Mouse (Mus musculus): Measurements from ENCODE around the gene Zfp809. TPM values are rescaled to one million over a fixed set of nuclear protein-coding genes. Genes with fewer than 3 reads are reported as not detected.

Gene Zfp809
- total RNA-seq, 2 experiments from 2014 or later: 20.4 to 21.0 TPM

- DNase-seq (ENCODE audit: low spot score in 2 of 2): no peak
These were observed 34.5 kb downstream of the Zfp809 start for GRCm38 (mm10) chr9:22260092-22260422.

GRCm38 (mm10) chr9:22261594-22261993 is 36.1 kb downstream of the Zfp809 start:
- no peak for DNase-seq (ENCODE audit: low spot score in 2 of 2)

- DNase-seq (ENCODE audit: low spot score in 2 of 2): no peak
These were observed 37.1 kb downstream of the Zfp809 start for GRCm38 (mm10) chr9:22262611-22263010.

GRCm38 (mm10) chr9:22268886-22269285 is 43.4 kb downstream of the Zfp809 start:
- DNase-seq (ENCODE audit: low spot score in 2 of 2): no peak

GRCm38 (mm10) chr9:22278733-22279132 is 53.2 kb downstream of the Zfp809 start:
- DNase-seq (ENCODE audit: low spot score in 2 of 2): no peak

Other genes with a start within 250 kb of the Zfp809 start
- 1 to 10 TPM; 3.7 to 4.0 TPM for gene Rgl3, start 236.3 kb upstream of the Zfp809 start, total RNA-seq (2021)
- 1 to 10 TPM; 8.1 TPM for gene Ccdc151, start 223.1 kb upstream of the Zfp809 start, total RNA-seq (2021)
- gene Prkcsh, start 222.9 kb upstream of the Zfp809 start, total RNA-seq (2021): 10 to 100 TPM; 91.4 to 95.1 TPM
- gene Elavl3, start 173.7 kb upstream of the Zfp809 start, total RNA-seq (2021): 100 to 1,000 TPM; 144 TPM
- 1 to 10 TPM; 1.4 to 3.8 TPM for gene Gm49318, start 154.5 kb upstream of the Zfp809 start, total RNA-seq (2021)
- 10 to 100 TPM; 19.8 to 21.1 TPM for gene Zfp653, start 154.3 kb upstream of the Zfp809 start, total RNA-seq (2021)
- 10 to 100 TPM; 43.0 to 49.9 TPM for gene Ecsit, start 140.3 kb upstream of the Zfp809 start, total RNA-seq (2021)
- under 1 TPM; 0.56 to 0.87 TPM for gene Cnn1, start 126.5 kb upstream of the Zfp809 start, total RNA-seq (2021)
- gene Elof1, start 108.5 kb upstream of the Zfp809 start, total RNA-seq (2021): 10 to 100 TPM; 64.7 to 65.0 TPM
- gene Acp5, start 90.0 kb upstream of the Zfp809 start, total RNA-seq (2021): under 1 TPM; 0.59 to 0.63 TPM
- gene Pigyl, start 68.9 kb upstream of the Zfp809 start, total RNA-seq (2021): 10 to 100 TPM; 39.8 to 40.6 TPM
- not detected for gene Zfp872, start 37.6 kb upstream of the Zfp809 start, total RNA-seq (2021)
- gene Zfp599, start 34.2 kb downstream of the Zfp809 start, total RNA-seq (2021): 1 to 10 TPM; 4.3 to 4.4 TPM
- gene Zfp810, start 81.9 kb downstream of the Zfp809 start, total RNA-seq (2021): 10 to 100 TPM; 13.5 to 15.2 TPM
- 10 to 100 TPM; 11.7 to 13.7 TPM for gene Anln, start 163.5 kb downstream of the Zfp809 start, total RNA-seq (2021)
- 1 to 10 TPM; 7.4 to 9.8 TPM for gene 9530077C05Rik, start 185.8 kb downstream of the Zfp809 start, total RNA-seq (2021)
- gene Gm17545, start 228.6 kb downstream of the Zfp809 start, total RNA-seq (2021): not detected
- gene Rp9, start 244.0 kb downstream of the Zfp809 start, total RNA-seq (2021): 10 to 100 TPM; 42.4 to 45.4 TPM